Mouse (Mus musculus) liver, embryonic 16.5 days (tissue): ENCODE measurements around the gene Maml3. TPM values are rescaled to one million over a fixed set of nuclear protein-coding genes. Genes with fewer than 3 reads are reported as not detected.

Experiments
- ATAC-seq: fragments of 200-750 bp; cut with Nextera tagmentation; 2 replicates; pipeline ENCODE4 v1.8.0; 2017; ENCODE audit warnings: low read depth, mild to moderate bottlenecking, moderate number of reproducible peaks, moderate library complexity
- H3K27ac ChIP-seq: fragments of 300-500 bp; sonication (generic); 2 replicates; pipeline ENCODE4 v1.5.1; 2014; ENCODE audit warnings: mild to moderate bottlenecking, low read length
- H3K27me3 ChIP-seq: fragments of 300-500 bp; sonication (generic); 2 replicates; pipeline ENCODE4 v1.6.1; 2014; ENCODE audit warnings: low read depth, low read length, mixed read lengths; ENCODE audit not compliant: control insufficient read depth, insufficient read depth
- H3K36me3 ChIP-seq: fragments of 300-500 bp; sonication (generic); 2 replicates; pipeline ENCODE4 v1.6.1; 2014; ENCODE audit warnings: mild to moderate bottlenecking; ENCODE audit not compliant: control insufficient read depth, insufficient read depth
- H3K4me1 ChIP-seq: fragments of 300-500 bp; sonication (generic); 2 replicates; pipeline ENCODE4 v1.6.1; 2014; ENCODE audit warnings: low read depth, low read length, mixed read lengths; ENCODE audit not compliant: control insufficient read depth
- H3K4me2 ChIP-seq: fragments of 300-500 bp; sonication (generic); 2 replicates; pipeline ENCODE4 v1.6.1; 2014; ENCODE audit warnings: low read depth, low read length, mixed read lengths
- H3K4me3 ChIP-seq: fragments of 300-500 bp; sonication (generic); 2 replicates; pipeline ENCODE4 v1.5.1; 2014; ENCODE audit warnings: low read depth, mild to moderate bottlenecking, low read length
- H3K9ac ChIP-seq: fragments of 300-500 bp; sonication (generic); 2 replicates; pipeline ENCODE4 v1.6.1; 2014; ENCODE audit warnings: low read depth, low read length
- H3K9me3 ChIP-seq: fragments of 300-500 bp; sonication (generic); replicated peaks from 2 replicates; pipeline ENCODE4 v1.6.1; 2016; ENCODE audit warnings: low read length; ENCODE audit not compliant: control insufficient read depth
- WGBS: fragments of 180-500 bp; shearing (Covaris S2); extraction: QIAGEN DNeasy Blood & Tissue Kit; methylation state at CpG from one replicate; pipeline ENCODE4 v1.1.7; 2014; ENCODE audit not compliant: insufficient replicate concordance; 5-methylcytosine and 5-hydroxymethylcytosine counted together
- polyA plus RNA-seq: library from polyadenylated mRNA; unstranded; fragments of >200 nt; fragmentation: Nextera tagmentation; extraction: Ambion mirVana; gene quantifications from 2 replicates; pipeline ENCODE4 v1.2.1, GENCODE M21; 2015

Gene Maml3
- polyA plus RNA-seq, 1 experiment from 2014 or later = 0.78 TPM

GRCm38 (mm10) chr3:51891562-51892119 lies 213.2 kb downstream of the Maml3 start:
- ATAC-seq = peak; percentile 41; the same call in 1 of the 2 replicates
- 57% methylated on average over 10 of the region's 10 CpGs for WGBS
- no peak overlapping the region for H3K27ac ChIP-seq

GRCm38 (mm10) chr3:51890181-51890580 lies 214.7 kb downstream of the Maml3 start:
- Histone ChIP-seq H3K27ac (no peak overlapping the region), H3K9me3 (no peaks in the 10 kb centered on the region), H3K4me3 (no peak overlapping the region), H3K9ac (no peak overlapping the region), H3K27me3 (no peaks in the 10 kb centered on the region), H3K4me1 (no peaks in the 10 kb centered on the region; the same call in none of the 2 replicates), H3K36me3 (no peaks in the 10 kb centered on the region), H3K4me2 (no peak overlapping the region)
- WGBS = 24% methylated on average over 4 of the region's 4 CpGs
- ATAC-seq = no peak

More at GRCm38 (mm10) chr3:51891562-51892119, 213.2 kb downstream of the Maml3 start:
- H3K27me3 ChIP-seq = no peaks in the 10 kb centered on the region
- H3K4me3 ChIP-seq = no peak overlapping the region
- no peak overlapping the region for H3K9ac ChIP-seq
- H3K36me3 ChIP-seq = no peaks in the 10 kb centered on the region
- H3K4me1 ChIP-seq = no peaks in the 10 kb centered on the region; the same call in none of the 2 replicates
- H3K9me3 ChIP-seq = no peaks in the 10 kb centered on the region
- no peak overlapping the region for H3K4me2 ChIP-seq

GRCm38 (mm10) chr3:51889776-51890175 lies 215.1 kb downstream of the Maml3 start:
- H3K9ac ChIP-seq = no peak overlapping the region
- no peak overlapping the region for H3K4me2 ChIP-seq
- H3K27me3 ChIP-seq = no peaks in the 10 kb centered on the region
- no peak for ATAC-seq
- no peaks in the 10 kb centered on the region; the same call in none of the 2 replicates for H3K4me1 ChIP-seq
- no peaks in the 10 kb centered on the region for H3K9me3 ChIP-seq
- H3K27ac ChIP-seq = no peak overlapping the region
- 55% methylated on average over 5 of the region's 5 CpGs for WGBS
- no peak overlapping the region for H3K4me3 ChIP-seq
- H3K36me3 ChIP-seq = no peaks in the 10 kb centered on the region

GRCm38 (mm10) chr3:51888662-51889433 lies 216.0 kb downstream of the Maml3 start:
- no peaks in the 10 kb centered on the region for H3K36me3 ChIP-seq
- H3K27ac ChIP-seq = no peak overlapping the region
- H3K27me3 ChIP-seq = no peaks in the 10 kb centered on the region
- 26% methylated on average over 20 of the region's 20 CpGs for WGBS
- H3K4me3 ChIP-seq = peak overlapping the region; percentile 21; the same call in 1 of the 2 replicates
- no peaks in the 10 kb centered on the region for H3K9me3 ChIP-seq
- no peak overlapping the region for H3K9ac ChIP-seq
- H3K4me2 ChIP-seq = peak overlapping the region; percentile 41
- peak; percentile 59; the same call in 1 of the 2 replicates for ATAC-seq
- H3K4me1 ChIP-seq = no peaks in the 10 kb centered on the region; the same call in none of the 2 replicates

- H3K4me3 ChIP-seq = no peak overlapping the region
- no peak for ATAC-seq
These were observed 216.6 kb downstream of the Maml3 start for GRCm38 (mm10) chr3:51888295-51888661.

DNA sequence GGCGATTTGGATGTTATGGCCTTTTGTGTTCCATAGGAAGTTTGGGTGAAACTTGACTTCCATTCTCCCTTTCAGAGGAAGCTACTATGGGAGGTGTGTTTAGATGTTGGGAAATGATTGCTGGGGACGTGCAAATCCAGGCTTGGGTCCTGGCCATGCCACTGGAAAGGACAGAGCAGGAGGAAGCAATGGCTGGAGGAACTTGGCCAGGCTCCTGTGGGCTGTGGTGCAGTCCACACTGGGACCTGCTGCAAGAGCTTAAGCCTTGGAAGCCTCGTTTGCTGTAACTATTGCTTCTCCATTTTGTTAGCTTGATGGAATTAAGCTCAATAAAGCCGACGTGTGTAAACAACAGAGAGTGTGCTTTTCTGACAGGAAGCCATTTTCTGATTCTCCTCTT lies 219.0 kb downstream of the Maml3 start:
- Histone ChIP-seq H3K36me3 (no peaks in the 10 kb centered on the region), H3K27ac (no peak overlapping the region), H3K9ac (no peak overlapping the region), H3K4me1 (peaks cover 7% of the 10 kb centered on the region), H3K4me2 (no peak overlapping the region), H3K27me3 (no peaks in the 10 kb centered on the region), H3K9me3 (no peaks in the 10 kb centered on the region), H3K4me3 (no peak overlapping the region)
- WGBS = 54% methylated on average over 5 of the region's 5 CpGs
- ATAC-seq = no peak

More at GRCm38 (mm10) chr3:51888295-51888661, 216.6 kb downstream of the Maml3 start:
- no peaks in the 10 kb centered on the region; the same call in none of the 2 replicates for H3K4me1 ChIP-seq
- H3K4me2 ChIP-seq = peak overlapping the region; percentile 41
- no peaks in the 10 kb centered on the region for H3K27me3 ChIP-seq
- 2% methylated on average over 7 of the region's 8 CpGs for WGBS
- no peak overlapping the region for H3K9ac ChIP-seq
- H3K27ac ChIP-seq = no peak overlapping the region
- H3K9me3 ChIP-seq = no peaks in the 10 kb centered on the region
- no peaks in the 10 kb centered on the region for H3K36me3 ChIP-seq

DNA sequence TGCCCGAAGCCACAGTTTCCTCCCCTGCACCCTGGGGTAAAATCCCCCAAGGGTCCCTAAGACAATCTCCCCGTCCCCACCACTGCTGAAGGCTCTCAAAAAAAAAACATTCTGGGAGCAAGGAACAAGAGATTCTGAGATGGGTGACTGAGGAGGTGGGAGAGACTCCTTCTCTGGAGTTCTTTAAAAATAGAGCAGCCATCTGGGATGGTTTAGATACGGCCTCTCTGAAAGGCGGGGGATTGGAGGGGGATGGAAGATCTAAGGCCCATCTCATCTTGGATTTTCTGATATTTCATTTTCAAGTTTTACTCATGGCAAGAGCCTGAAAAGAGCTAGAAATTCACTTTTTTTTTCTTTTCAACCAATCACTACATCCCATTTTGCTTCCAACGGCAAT lies 219.4 kb downstream of the Maml3 start:
- no peaks in the 10 kb centered on the region for H3K9me3 ChIP-seq
- no peaks in the 10 kb centered on the region for H3K27me3 ChIP-seq
- H3K9ac ChIP-seq = no peak overlapping the region
- no peaks in the 10 kb centered on the region for H3K36me3 ChIP-seq
- H3K4me2 ChIP-seq = no peak overlapping the region
- no peak for ATAC-seq
- 61% methylated on average over 5 of the region's 5 CpGs for WGBS
- no peak overlapping the region for H3K4me3 ChIP-seq
- no peak overlapping the region for H3K27ac ChIP-seq
- H3K4me1 ChIP-seq = peaks cover 7% of the 10 kb centered on the region

- no peak overlapping the region; the same call in 1 of the 2 replicates for H3K9ac ChIP-seq
- H3K27me3 ChIP-seq = no peaks in the 10 kb centered on the region
- H3K4me2 ChIP-seq = no peak overlapping the region
- peak; percentile 35; the same call in 1 of the 2 replicates for ATAC-seq
- no peak overlapping the region for H3K4me3 ChIP-seq
- no peaks in the 10 kb centered on the region for H3K9me3 ChIP-seq
- no peak overlapping the region for H3K27ac ChIP-seq
- H3K4me1 ChIP-seq = peaks cover 7% of the 10 kb centered on the region; the same call in 1 of the 2 replicates
- 32% methylated on average over 10 of the region's 10 CpGs for WGBS
- H3K36me3 ChIP-seq = no peaks in the 10 kb centered on the region
These were observed 222.9 kb downstream of the Maml3 start for GRCm38 (mm10) chr3:51881981-51882380.

GRCm38 (mm10) chr3:51881393-51881792 lies 223.5 kb downstream of the Maml3 start:
- 9% methylated on average over 2 of the region's 2 CpGs for WGBS
- no peaks in the 10 kb centered on the region for H3K36me3 ChIP-seq
- H3K27me3 ChIP-seq = no peaks in the 10 kb centered on the region
- no peak overlapping the region for H3K27ac ChIP-seq
- no peak overlapping the region for H3K9ac ChIP-seq
- H3K4me3 ChIP-seq = no peak overlapping the region
- no peaks in the 10 kb centered on the region for H3K9me3 ChIP-seq
- peaks cover 7% of the 10 kb centered on the region; the same call in 1 of the 2 replicates for H3K4me1 ChIP-seq
- no peak for ATAC-seq
- no peak overlapping the region for H3K4me2 ChIP-seq
